Mouse (Mus musculus) inflammation-experienced regulatory T-cells, adult 6 months (primary cell): Measurements from ENCODE around the gene Pef1. TPM values are rescaled to one million over a fixed set of nuclear protein-coding genes. Genes with fewer than 3 reads are reported as not detected.

Experiments used
- ATAC-seq: one replicate; pipeline ENCODE4 v1.8.0; 2017
- polyA plus RNA-seq, 3 experiments: library from polyadenylated mRNA; unstranded; fragments of 100-300 nt; shearing (Covaris generic); gene quantifications; one replicate each; pipeline ENCODE4 v1.2.1; 2017

The Pef1 gene
- polyA plus RNA-seq = 10 to 100 TPM; 35.8 to 44.4 (median 36.9) TPM

GRCm38 (mm10) chr4:130102111-130102651, at the start of gene Pef1:
TSS of gene Pef1 (plus strand) at chr4:130102558.
- ATAC-seq = no peak

- ATAC-seq = no peak
Measured at GRCm38 (mm10) chr4:130053111-130053510, 49.2 kb upstream of the Pef1 start.

GRCm38 (mm10) chr4:130054727-130055126, 47.6 kb upstream of the Pef1 start:
- no peak for ATAC-seq

- no peak for ATAC-seq
Measured at GRCm38 (mm10) chr4:130055160-130056010, 47.0 kb upstream of the Pef1 start.

- no peak for ATAC-seq
Measured at GRCm38 (mm10) chr4:130056011-130056322, 46.4 kb upstream of the Pef1 start.

- ATAC-seq = no peak
Measured at GRCm38 (mm10) chr4:130056471-130056870, 45.9 kb upstream of the Pef1 start.

GRCm38 (mm10) chr4:130060937-130061336, 41.4 kb upstream of the Pef1 start:
- no peak for ATAC-seq

- ATAC-seq = no peak
Measured at GRCm38 (mm10) chr4:130063191-130063590, 39.2 kb upstream of the Pef1 start.

GRCm38 (mm10) chr4:130066816-130067215, 35.5 kb upstream of the Pef1 start:
- no peak for ATAC-seq

GRCm38 (mm10) chr4:130070523-130070922, 31.8 kb upstream of the Pef1 start:
- no peak for ATAC-seq

- ATAC-seq = no peak
Measured at GRCm38 (mm10) chr4:130071758-130072157, 30.6 kb upstream of the Pef1 start.

GRCm38 (mm10) chr4:130073367-130073766, 29.0 kb upstream of the Pef1 start:
- ATAC-seq = no peak

- ATAC-seq = no peak
Measured at GRCm38 (mm10) chr4:130074761-130075515, 27.4 kb upstream of the Pef1 start.

GRCm38 (mm10) chr4:130076856-130077255, 25.5 kb upstream of the Pef1 start:
- no peak for ATAC-seq

- ATAC-seq = no peak
Measured at GRCm38 (mm10) chr4:130078816-130079485, 23.4 kb upstream of the Pef1 start.

- no peak for ATAC-seq
Measured at GRCm38 (mm10) chr4:130079521-130079920, 22.8 kb upstream of the Pef1 start.

- ATAC-seq = no peak
Measured at GRCm38 (mm10) chr4:130081345-130082190, 20.8 kb upstream of the Pef1 start.

GRCm38 (mm10) chr4:130082211-130082610, 20.1 kb upstream of the Pef1 start:
- no peak for ATAC-seq

GRCm38 (mm10) chr4:130084331-130084945, 17.9 kb upstream of the Pef1 start:
- no peak for ATAC-seq

- no peak for ATAC-seq
Measured at GRCm38 (mm10) chr4:130085246-130085820, 17.0 kb upstream of the Pef1 start.

- ATAC-seq = peak; percentile 64
Measured at GRCm38 (mm10) chr4:130087293-130087692, 15.1 kb upstream of the Pef1 start.
